Mouse (Mus musculus) skeletal muscle tissue, postnatal 0 days (tissue): ENCODE measurements around the gene Ccna2. TPM values are rescaled to one million over a fixed set of nuclear protein-coding genes. Genes with fewer than 3 reads are reported as not detected.

Experiments
- polyA plus RNA-seq: library from polyadenylated mRNA; unstranded; fragments of >200 nt; fragmentation: Nextera tagmentation; extraction: Ambion mirVana; gene quantifications from 2 replicates; pipeline ENCODE4 v1.2.1, GENCODE M21; 2015

Ccna2 gene
- 32.0 and 36.3 TPM in 2 replicates for polyA plus RNA-seq

GRCm38 (mm10) chr3:36571827-36572378 is at the start of gene Ccna2:
Ccna2 (minus strand) TSS chr3:36572150.

GRCm38 (mm10) chr3:36613202-36613907 is 41.4 kb upstream of the Ccna2 start, which contains the start of gene Bbs7:
Bbs7 (minus strand) TSS chr3:36613477.

GRCm38 (mm10) chr3:36552406-36553047 is 19.4 kb downstream of the Ccna2 start, which contains the start of gene Exosc9:
Exosc9 (plus strand) TSS chr3:36552606.

GRCm38 (mm10) chr3:36521073-36522060 is 50.6 kb downstream of the Ccna2 start, which contains the start of gene Gm11549:
Gm11549 (minus strand) TSS chr3:36521813.

Other genes with a start within 250 kb of the Ccna2 start
- 192 and 244 TPM in 2 replicates for gene Anxa5, start 96.3 kb downstream of the Ccna2 start, polyA plus RNA-seq
- gene 1810062G17Rik, start 96.2 kb downstream of the Ccna2 start, polyA plus RNA-seq, result 4.1 and 5.2 TPM in 2 replicates
- 0.33 and 0.46 TPM in 2 replicates for gene Gm11549, start 50.3 kb downstream of the Ccna2 start, polyA plus RNA-seq
- gene Exosc9, start 19.5 kb downstream of the Ccna2 start, polyA plus RNA-seq, result 31.2 and 33.2 TPM in 2 replicates
- gene Bbs7, start 41.3 kb upstream of the Ccna2 start, polyA plus RNA-seq, result 4.8 and 6.4 TPM in 2 replicates
- gene Trpc3, start 118.0 kb upstream of the Ccna2 start, polyA plus RNA-seq, result 1.9 and 5.7 TPM in 2 replicates